Mouse (Mus musculus): ENCODE measurements at regions not wholly inside any gene's neighbourhood (a gene's known extent, or its start where the extent isn't known, plus 50 kb on each side); places are given as distances from the start of the nearest gene placed in this dataset.

GRCm38 (mm10) chr12:70614101-70614500 lies 161.2 kb downstream of the Tmx1 start:
- no peaks in the 10 kb centered on the region for H3K27me3 ChIP-seq
- no peak for ATAC-seq
- in situ Hi-C loops (cut with MboI; ENCODE audit: low pct_unique_long_range_greater_than_20kb), result no loop called here
- CTCF ChIA-PET, result no interaction called here
- POLR2A ChIA-PET, result no interaction called here
- no peak for DNase-seq (ENCODE audit: low read depth, low spot score)
- no peak for TF ChIP-seq CTCF (IDR thresholded peaks at IDR 0.05)

- DNase-seq (ENCODE audit: low read depth, low spot score), result no peak
- no peak for ATAC-seq
- in situ Hi-C loops (cut with MboI; ENCODE audit: low pct_unique_long_range_greater_than_20kb), result no loop called here
- H3K27me3 ChIP-seq, result no peaks in the 10 kb centered on the region
- no peak for TF ChIP-seq CTCF (IDR thresholded peaks at IDR 0.05)
- ChIA-PET POLR2A (no interaction called here), CTCF (no interaction called here)
Measured at GRCm38 (mm10) chr12:70614686-70615085, 161.8 kb downstream of the Tmx1 start.

GRCm38 (mm10) chr12:70615123-70615522 lies 162.2 kb downstream of the Tmx1 start:
- TF ChIP-seq CTCF (IDR thresholded peaks at IDR 0.05), result no peak
- H3K27me3 ChIP-seq, result no peaks in the 10 kb centered on the region
- in situ Hi-C loops (cut with MboI; ENCODE audit: low pct_unique_long_range_greater_than_20kb), result no loop called here
- no peak for ATAC-seq
- ChIA-PET CTCF (no interaction called here), POLR2A (no interaction called here)
- DNase-seq (ENCODE audit: low read depth, low spot score), result no peak

GRCm38 (mm10) chr12:70616049-70616448 lies 163.2 kb downstream of the Tmx1 start:
- TF ChIP-seq CTCF (IDR thresholded peaks at IDR 0.05), result no peak
- in situ Hi-C loops (cut with MboI; ENCODE audit: low pct_unique_long_range_greater_than_20kb), result no loop called here
- DNase-seq (ENCODE audit: low read depth, low spot score) (no peak), ATAC-seq (no peak)
- no peaks in the 10 kb centered on the region for H3K27me3 ChIP-seq
- POLR2A ChIA-PET, result interaction anchor here (0.7 kb wide), 2 partner anchors 11 to 27 kb away, joined by 3 read pairs; no protein-coding TSS in a partner anchor
- CTCF ChIA-PET, result interaction anchor here (0.7 to 1.4 kb wide), 4 partner anchors 11 to 226 kb away, joined by 3 read pairs; no protein-coding TSS in a partner anchor

GRCm38 (mm10) chr12:70616487-70616886 lies 163.6 kb downstream of the Tmx1 start:
- peak; percentile 46 for DNase-seq (ENCODE audit: low read depth, low spot score)
- no peaks in the 10 kb centered on the region for H3K27me3 ChIP-seq
- no peak for TF ChIP-seq CTCF (IDR thresholded peaks at IDR 0.05)
- POLR2A ChIA-PET, result interaction anchor here (0.7 kb wide), 2 partner anchors 11 to 27 kb away, joined by 3 read pairs; no protein-coding TSS in a partner anchor
- CTCF ChIA-PET, result interaction anchor here (0.7 to 1.4 kb wide), 5 partner anchors 12 to 225 kb away, joined by 3 read pairs; no protein-coding TSS in a partner anchor
- in situ Hi-C loops (cut with MboI; ENCODE audit: low pct_unique_long_range_greater_than_20kb), result no loop called here
- peak; percentile 65 for ATAC-seq

- ATAC-seq (no peak), DNase-seq (ENCODE audit: low read depth, low spot score) (peak; percentile 66)
- ChIA-PET POLR2A (no interaction called here), CTCF (interaction anchor here (0.9 to 1.4 kb wide), 2 partner anchors 12 to 15 kb away, joined by 3 read pairs; no protein-coding TSS in a partner anchor)
- no peak for TF ChIP-seq CTCF (IDR thresholded peaks at IDR 0.05)
- no peaks in the 10 kb centered on the region for H3K27me3 ChIP-seq
- in situ Hi-C loops (cut with MboI; ENCODE audit: low pct_unique_long_range_greater_than_20kb), result no loop called here
Measured at GRCm38 (mm10) chr12:70617024-70617423, 164.1 kb downstream of the Tmx1 start.

GRCm38 (mm10) chr12:70617979-70618378 lies 165.1 kb downstream of the Tmx1 start:
- POLR2A ChIA-PET, result no interaction called here
- DNase-seq (ENCODE audit: low read depth, low spot score) (no peak), ATAC-seq (no peak)
- in situ Hi-C loops (cut with MboI; ENCODE audit: low pct_unique_long_range_greater_than_20kb), result no loop called here
- TF ChIP-seq CTCF (IDR thresholded peaks at IDR 0.05), result no peak
- H3K27me3 ChIP-seq, result no peaks in the 10 kb centered on the region
- CTCF ChIA-PET, result no interaction called here

GRCm38 (mm10) chr12:70619436-70619835 lies 166.5 kb downstream of the Tmx1 start:
- CTCF ChIA-PET, result no interaction called here
- ATAC-seq, result no peak
- POLR2A ChIA-PET, result interaction anchor here (0.6 kb wide), 1 partner anchor 295 kb away, joined by 3 read pairs; no protein-coding TSS in a partner anchor
- no peak for TF ChIP-seq CTCF (IDR thresholded peaks at IDR 0.05)
- no peaks in the 10 kb centered on the region for H3K27me3 ChIP-seq
- in situ Hi-C loops (cut with MboI; ENCODE audit: low pct_unique_long_range_greater_than_20kb), result no loop called here
- DNase-seq (ENCODE audit: low read depth, low spot score), result no peak

GRCm38 (mm10) chr12:70622019-70622418 lies 169.1 kb downstream of the Tmx1 start:
- ATAC-seq, result no peak
- no peak for DNase-seq (ENCODE audit: low read depth, low spot score)
- no peaks in the 10 kb centered on the region for H3K27me3 ChIP-seq
- no peak for TF ChIP-seq CTCF (IDR thresholded peaks at IDR 0.05)
- POLR2A ChIA-PET, result no interaction called here
- CTCF ChIA-PET, result no interaction called here
- in situ Hi-C loops (cut with MboI; ENCODE audit: low pct_unique_long_range_greater_than_20kb), result no loop called here

- in situ Hi-C loops (cut with MboI; ENCODE audit: low pct_unique_long_range_greater_than_20kb), result no loop called here
- ChIA-PET POLR2A (no interaction called here), CTCF (interaction anchor here (2.6 kb wide), 1 partner anchor 129 kb away, joined by 5 read pairs; no protein-coding TSS in a partner anchor)
- ATAC-seq (no peak), DNase-seq (ENCODE audit: low read depth, low spot score) (no peak)
- TF ChIP-seq CTCF (IDR thresholded peaks at IDR 0.05), result no peak
- H3K27me3 ChIP-seq, result no peaks in the 10 kb centered on the region
Measured at GRCm38 (mm10) chr12:70624298-70624980, 171.5 kb downstream of the Tmx1 start.

GRCm38 (mm10) chr12:70627638-70628037 lies 174.7 kb downstream of the Tmx1 start:
- no peak for TF ChIP-seq CTCF (IDR thresholded peaks at IDR 0.05)
- in situ Hi-C loops (cut with MboI; ENCODE audit: low pct_unique_long_range_greater_than_20kb), result no loop called here
- ATAC-seq (no peak), DNase-seq (ENCODE audit: low read depth, low spot score) (no peak)
- no peaks in the 10 kb centered on the region for H3K27me3 ChIP-seq
- POLR2A ChIA-PET, result no interaction called here
- CTCF ChIA-PET, result no interaction called here
